Mouse (Mus musculus) 3134 (cell line): ENCODE data around the gene Mycbpap.

Experiments
- DNase-seq: peaks from one replicate; pipeline ENCODE4 v3.0.0-alpha.2; 2011; ENCODE audit warnings: low spot score; ENCODE audit not compliant: insufficient read length; ENCODE audit errors: extremely low read depth

Gene Mycbpap

DNA sequence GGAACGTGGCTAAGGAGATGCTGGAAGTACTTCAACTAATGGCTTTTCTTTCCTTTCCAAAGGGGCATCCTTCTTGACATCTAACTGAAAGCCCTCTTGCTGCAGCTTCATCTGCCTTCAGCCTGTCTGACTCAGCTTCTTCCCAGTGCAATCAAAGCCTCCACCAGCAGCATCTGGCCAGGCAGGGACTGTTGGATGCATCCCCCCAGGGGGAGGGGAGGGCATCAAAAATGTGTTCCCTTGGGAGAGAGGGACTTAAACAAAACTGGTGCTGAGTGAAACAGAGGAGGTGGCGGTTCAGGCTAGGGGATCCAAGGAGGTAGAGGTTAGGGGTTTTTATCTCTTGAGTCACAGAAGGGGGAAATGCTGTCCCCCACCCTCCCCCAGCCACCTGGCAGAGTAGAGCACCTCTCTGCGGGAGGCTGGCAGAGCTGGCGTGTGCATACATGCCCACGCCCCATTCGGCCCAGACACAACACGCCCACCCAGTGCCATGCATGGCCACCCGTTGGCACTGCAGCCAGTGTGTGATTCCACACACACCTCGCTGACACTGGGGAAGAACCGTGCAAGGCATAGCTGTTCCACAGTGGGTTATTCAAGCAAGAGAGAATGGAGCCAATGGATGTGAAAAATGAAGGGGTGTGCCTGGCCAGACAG is 66.3 kb downstream of the Mycbpap start:
- no peak for DNase-seq

DNA sequence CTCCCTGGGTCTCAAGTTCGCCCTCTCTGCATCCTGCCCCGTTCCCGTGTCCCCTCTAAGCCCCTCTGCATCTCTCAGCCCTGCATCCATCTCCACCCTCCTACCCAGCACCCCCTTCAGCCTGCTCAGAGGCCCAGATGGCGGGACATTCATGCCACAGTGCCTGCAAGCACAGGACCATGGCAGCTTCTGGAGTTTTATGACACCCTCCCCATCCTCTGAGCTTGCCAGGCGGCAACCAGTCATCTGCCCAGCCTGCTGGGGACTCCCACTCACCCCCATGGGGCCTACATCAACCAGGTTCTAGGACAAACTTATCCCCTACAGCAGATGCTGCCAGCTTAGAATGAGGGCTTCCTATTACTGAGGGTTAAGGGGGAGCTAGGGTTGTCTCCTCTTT is 66.8 kb downstream of the Mycbpap start:
- DNase-seq: no peak
